Mouse (Mus musculus) lung, postnatal 4 days (tissue): ENCODE data around the gene F13b.
A peak's percentile ranks its signal among the peaks of the same experiment; 100 is the strongest.

Source experiments
- DNase-seq, 2 experiments: peaks; one replicate each; pipeline ENCODE4 v3.0.0; 2021

Gene F13b

DNA sequence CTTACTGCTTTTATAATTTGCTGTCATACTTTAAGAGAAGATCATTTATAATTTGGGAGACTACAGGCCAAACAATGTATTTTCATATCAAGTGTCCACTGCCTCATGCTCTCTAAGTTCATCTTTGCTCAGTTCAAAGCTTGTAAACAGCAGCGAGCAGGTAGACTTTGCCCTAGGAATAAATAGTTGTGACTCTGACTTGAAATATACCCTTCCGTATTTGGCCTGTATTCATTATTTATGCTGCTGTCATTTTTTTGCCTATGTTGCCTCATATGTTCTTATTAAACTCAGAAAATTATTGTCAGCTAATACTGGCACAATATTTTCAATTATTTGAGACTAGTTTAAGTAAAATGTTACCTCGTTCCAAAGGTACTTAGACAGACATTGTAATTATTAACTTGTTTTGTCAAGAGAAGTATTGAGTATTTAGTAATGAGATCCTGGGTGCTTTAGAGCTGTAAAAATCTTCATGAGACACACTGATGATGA, at the start of gene F13b:
F13b (plus strand) TSS at position 445 of the 495 bp plus-strand sequence.
- DNase-seq = no peak

DNA sequence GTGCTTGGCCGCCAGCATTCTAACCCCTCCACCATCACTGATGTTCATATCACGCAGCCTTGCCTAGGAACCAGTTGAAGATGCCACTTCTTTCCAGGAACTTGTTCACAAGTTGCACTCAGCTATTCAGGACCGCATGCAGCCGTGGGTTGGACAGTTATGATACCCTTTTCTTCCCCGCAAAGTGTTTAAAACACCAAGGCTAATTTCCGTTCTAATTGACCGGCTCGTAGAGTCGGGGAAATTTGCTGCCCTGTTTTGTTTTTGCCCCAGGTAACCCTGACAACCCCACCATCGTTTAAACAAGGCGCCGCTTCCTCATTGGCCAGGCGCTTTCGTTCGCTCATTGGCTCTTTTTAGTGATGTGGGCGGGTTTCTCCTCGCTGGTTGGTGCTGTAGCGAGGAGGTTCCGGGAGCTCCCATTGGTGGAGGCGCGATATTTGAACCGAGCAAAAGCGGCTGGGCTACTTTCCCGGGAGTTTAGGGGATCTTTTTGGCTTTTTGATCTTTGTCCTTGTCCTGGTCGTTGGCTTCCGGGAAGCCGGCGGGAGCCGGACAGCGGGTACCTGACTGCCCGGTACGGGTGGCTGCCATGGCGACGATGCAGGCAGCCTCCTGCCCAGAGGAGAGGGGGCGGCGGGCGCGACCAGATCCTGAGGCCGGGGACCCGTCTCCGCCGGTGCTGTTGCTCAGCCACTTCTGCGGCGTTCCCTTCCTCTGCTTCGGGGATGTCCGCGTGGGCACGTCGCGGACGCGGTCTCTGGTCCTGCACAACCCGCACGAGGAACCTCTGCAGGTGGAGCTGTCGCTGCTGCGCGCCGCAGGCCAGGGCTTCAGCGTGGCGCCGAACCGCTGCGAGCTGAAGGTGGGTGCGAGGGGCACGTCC, 46.9 kb upstream of the F13b start, which contains the start of gene Aspm:
Aspm (plus strand) TSS at position 433 of the 886 bp plus-strand sequence.
- DNase-seq = peak; percentile 93

DNA sequence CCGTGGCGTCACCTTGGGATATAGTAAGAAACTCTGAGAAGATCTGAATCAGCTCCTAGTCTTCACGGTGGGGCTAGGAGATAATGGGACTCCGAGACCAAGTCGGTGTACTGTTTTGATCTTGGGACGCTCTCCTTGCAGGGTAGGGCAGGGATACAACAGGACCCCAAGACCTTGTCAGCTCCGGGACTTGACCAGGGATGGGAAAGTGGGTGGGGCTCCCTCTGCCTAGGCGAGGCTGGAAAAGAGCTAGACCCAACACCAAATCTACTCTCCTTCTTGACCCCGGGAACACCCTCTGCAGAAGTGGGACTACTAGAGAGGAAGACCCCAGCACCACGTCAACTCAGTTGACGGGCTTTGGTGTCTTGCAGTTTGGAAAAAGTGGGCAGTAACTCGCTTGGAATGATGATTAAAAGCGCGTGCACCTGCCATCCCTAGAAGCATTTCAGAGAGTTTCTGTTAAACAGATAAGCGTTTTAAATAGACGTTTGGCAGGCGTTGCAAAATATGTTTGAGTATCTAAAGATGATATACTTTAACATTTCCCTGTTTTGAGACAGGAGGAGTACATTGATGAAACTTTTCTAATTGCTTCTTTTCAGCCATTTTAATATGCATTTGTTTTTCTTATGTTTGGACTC, 46.2 kb upstream of the F13b start:
- DNase-seq = peak in 1 of 2 experiments; percentile 21

DNA sequence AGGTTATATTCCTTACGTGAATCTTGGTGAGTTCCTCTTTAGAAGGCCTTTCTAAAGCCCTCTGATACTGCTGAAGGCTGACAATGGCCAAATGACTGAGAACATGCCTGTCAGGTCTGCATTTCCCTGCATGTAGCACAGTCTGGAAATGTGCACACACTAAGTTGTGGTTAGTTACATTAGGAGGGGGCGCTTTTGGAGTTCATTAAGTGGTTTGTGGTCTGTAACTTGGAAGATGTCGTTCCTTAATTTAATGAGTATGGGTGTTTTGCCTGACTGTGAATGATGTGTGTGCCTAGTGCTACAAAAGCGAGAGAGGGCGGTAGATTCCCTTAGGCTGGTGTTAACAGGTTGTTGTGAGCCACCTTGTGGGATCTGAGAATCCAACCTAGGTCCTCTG, 40.7 kb upstream of the F13b start:
- DNase-seq = no peak

DNA sequence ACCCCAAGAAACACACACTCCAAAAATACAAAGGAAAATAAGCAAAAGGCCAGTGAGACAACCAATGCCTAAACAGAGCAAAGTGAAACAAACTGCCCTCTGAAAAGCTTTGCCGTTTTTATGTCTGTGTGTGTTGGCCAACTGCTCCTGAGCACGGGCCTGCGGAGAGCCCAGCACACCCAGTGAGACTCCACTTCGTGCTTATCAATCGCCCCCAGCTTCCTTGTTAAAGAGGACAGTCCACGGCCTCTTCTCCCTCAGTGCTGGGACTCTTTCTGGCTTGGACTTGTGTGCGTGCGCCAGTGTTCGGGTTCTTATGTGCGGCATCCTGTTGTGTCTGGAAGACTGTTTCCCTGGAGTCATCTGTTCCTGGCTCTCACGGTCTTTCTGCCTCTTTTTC, 35.6 kb upstream of the F13b start:
- DNase-seq = no peak

DNA sequence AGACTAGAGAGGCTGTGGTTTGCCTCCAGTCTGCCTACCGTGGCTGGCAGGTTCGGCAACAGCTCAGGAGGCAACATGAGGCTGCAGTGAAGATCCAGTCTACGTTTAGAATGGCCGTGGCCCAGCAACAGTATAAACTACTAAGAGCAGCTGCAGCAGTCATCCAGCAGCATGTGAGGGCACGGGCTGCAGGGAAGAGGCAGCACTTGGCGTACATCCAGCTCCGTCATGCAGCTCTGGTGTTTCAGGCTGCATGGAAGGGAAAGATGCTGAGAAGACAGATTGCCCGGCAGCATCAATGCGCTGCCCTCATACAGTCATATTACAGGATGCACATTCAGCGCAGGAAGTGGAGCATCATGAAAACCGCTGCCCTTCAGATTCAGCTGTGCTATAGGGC, 22.6 kb upstream of the F13b start:
- DNase-seq = no peak

DNA sequence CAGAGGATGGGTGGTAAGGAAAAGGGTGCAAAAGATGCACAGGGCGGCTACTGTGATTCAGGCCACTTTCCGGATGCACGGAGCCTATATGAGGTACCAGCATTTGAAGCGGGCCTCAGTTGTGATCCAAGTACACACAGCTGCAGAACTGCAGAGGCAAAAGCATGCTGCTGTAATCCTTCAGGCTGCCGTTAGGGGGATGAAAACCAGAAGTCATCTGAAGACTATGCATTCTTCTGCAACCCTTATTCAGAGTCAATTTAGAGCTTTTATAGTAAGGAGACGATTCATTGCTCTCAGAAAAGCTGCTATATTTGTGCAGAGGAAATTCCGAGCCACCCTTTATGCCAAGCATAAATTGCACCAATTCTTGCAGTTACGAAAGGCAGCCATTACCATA, 21.3 kb upstream of the F13b start:
- no peak for DNase-seq

DNA sequence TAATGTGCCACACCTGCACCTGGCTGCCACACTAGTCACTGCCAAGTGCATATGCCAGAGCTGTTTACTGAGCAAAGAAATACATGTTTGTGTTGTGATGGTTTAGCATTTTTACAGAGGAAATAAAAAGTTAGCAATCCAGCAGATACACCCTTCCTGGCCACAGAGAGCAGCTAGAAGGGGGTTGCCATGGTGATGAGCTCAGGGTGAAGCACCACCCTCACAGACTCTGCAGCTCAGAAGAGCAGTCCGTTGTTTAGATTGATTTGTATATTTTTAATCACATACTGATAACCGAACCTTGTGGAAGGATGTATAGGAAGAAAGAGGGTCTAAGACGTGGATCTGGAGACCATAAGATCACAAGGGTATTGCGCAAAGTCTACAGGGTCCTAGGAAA, 20.4 kb upstream of the F13b start:
- DNase-seq = no peak

DNA sequence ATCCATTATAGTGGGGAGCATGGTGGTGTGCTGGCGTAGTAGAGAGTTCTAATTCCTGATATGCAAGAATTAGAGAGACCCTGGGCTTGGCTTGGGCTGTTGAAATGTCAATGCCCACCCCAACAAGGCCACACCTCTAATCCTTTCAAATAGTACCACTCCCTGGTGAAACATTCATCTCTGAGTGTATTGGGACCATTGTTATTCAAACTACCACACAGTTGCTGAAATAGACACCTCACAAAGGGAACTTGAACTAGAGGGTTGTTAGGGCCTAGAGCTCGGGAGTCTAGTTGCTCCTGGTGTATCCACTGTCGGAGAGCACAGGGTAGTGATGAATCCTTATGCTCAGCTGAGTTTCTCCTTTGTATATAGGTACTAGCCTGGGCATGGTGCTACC, 6.9 kb upstream of the F13b start:
- DNase-seq = no peak

DNA sequence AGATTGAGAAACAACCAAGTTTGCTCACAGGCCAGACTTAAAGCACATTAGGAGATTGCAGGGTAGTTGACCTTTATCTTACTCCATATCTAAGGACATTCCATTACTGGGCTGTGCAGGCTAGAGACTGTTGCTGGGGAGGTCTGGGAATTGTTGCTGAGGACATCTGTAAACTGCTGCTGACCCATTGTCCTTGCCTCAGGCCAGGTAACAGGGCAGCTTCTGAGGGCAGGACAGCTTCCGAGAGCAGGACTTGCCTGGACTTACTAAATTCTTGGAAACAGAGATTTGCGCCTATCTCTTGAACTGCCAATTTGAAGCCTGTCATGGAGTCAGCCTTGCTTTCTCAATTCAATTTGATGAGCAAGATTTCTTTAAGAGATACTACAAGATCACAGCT, 6.1 kb upstream of the F13b start:
- DNase-seq = no peak

DNA sequence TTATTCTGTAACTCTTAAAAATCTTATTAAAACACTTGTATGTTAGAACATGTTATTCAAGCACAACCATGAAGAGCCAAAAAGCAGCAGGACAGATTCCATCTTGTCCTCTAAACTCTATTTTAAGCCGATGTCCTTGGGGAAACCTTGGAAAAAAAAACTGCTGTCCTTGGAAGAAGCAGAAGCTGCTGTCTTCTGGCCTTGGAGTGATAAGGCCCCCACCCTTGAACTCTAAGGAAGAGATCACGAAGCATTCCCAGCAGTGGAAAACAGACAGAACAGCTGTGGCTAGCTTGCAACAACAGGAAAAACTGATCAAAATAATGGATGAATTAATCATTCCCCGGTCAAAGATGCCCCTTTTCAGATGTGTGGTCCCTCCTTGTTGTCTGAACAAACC, 5.3 kb upstream of the F13b start:
- DNase-seq = no peak

DNA sequence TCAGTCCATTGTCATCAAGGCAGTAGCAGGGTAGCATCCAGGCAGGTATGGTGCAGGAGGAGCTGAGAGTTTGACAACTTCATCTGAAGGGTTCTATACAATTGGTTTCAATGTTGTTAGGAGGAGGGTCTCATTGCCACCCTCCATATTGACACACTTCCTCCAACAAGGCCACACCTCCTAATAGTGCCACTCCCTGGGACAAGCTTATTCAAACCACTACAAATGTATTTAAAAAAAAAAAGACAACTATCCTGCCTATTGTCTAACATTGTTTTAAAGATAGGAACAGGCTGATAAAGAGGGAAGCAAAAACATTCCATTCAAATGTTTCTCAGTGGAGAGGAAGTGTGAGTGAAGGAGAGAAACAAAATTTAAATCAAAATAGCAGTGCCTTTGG, 1.8 kb upstream of the F13b start:
- no peak for DNase-seq

DNA sequence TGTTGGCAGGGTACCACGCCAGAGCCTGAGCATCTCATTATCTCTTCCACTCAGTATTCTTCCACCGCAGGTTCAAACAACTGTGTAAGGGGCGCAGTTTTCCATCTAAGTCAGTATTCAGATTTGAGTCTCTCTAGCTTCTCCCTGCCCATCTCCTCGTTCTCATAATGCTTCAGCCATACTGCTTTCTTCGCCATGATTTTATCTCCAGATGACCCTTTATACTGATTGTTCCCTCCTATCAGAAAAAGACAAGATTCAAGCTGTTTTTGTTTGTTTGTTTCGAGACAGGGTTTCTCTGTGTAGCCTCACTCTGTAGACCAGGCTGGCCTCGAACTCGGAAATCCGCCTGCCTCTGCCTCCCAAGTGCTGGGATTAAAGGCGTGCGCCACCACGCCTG, 13.1 kb downstream of the F13b start:
- no peak for DNase-seq

DNA sequence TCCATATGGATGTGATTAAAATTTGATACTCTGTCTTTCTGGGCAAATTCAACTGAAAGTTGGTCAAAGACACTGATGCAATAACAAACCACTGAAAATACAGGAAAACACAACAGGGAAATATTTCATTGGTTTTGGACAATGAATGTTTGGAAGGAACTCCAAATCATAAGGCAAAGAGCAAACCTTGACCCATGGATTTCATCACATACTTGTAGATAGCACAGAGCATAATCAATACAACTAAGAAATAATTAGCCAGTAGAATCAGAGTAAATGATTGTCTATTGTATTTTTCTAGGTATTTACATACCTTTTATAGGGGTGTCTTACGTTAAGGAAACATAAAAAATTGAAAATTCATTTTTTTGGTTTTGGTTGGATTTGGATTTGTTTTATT, 47.0 kb downstream of the F13b start:
- DNase-seq = no peak

DNA sequence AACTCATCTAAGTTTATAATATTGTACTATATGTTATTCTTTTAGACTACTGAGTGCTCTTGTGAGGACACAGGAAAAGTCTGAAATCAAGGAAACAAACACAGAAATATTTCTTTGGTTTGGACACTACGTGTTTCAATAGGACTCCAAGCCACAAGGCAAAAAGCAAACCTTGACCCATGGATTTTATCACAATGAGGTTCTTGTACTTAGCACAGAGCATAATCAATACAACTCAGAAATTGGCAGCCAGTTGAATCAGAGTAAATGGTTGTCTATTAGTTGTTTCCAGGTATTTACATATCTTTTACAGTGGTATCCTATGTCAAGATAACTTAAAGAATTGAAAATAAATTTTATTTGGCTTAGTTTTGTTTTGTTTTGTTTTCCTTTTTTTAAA, 49.8 kb downstream of the F13b start:
- DNase-seq = no peak

DNA sequence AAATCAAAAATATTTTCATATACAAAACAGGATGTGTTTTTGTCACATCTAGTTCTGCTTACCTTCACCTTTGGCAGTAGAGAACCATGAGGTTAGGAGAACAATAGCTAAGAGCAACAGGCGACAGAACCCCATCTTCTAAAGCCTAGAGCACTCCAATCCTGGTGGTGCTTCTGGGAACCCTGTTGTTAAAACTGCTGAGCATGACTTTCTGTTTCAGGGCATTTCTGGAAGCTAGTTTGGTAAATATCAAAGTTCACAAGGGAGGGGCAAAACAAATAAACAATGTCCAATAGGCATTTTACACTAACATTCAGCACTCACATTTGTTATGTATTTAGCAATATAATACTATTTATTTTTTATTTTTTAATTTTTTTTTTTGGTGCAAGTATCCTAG, 58.5 kb downstream of the F13b start, which contains the start of gene Cfhr1:
Cfhr1 (minus strand) TSS at position 249 of the 400 bp plus-strand sequence.
- DNase-seq = no peak
